Mouse (Mus musculus) C2C12 (cell line): ENCODE measurements around the gene Sox5.

Source experiments
- CTCF ChIP-seq: IDR thresholded peaks from one replicate; pipeline ENCODE4 v1.5.1; 2011; ENCODE audit not compliant: control insufficient read depth, insufficient read depth, insufficient read length
- MAX ChIP-seq: IDR thresholded peaks from one replicate; pipeline ENCODE4 v1.6.1; 2011; ENCODE audit warnings: mild to moderate bottlenecking, control low read depth

DNA sequence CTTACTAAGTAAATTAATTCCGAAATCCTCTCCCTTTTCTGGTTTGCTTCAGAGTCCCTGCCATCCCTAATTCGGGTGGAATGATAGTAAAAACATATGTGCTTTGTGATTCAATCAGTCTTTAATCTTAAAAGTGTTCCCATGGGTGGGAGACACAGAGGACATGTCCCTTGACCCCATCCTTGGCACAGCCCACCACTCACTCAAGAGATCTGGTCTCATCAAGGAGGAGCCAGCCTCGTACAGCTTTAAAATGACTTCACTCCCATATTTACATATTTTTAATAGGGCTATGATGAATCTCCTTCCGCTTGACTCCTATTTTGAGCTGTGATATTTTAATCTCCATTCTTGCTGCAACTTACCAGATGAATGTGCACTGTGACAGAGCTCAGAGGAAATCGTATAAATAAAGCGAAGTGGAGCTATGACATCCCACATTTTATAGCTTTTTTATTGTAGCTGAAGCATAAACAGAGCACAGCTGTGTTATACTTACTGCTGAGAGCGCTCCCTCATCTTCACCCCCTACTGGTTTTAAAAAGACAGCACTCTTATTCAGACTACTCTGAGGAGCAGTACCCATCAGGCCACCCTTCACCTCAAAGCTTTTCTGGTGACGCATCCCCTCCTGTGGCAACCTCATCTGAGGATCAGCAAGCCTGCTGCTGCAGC is 185.1 kb downstream of the Sox5 start:
- TF ChIP-seq CTCF, result no peak
- TF ChIP-seq MAX, result no peak
